Mouse (Mus musculus): ENCODE measurements around the gene Hist2h2be.
"Not testable (repeated sequence)": the region's sequence is repeated elsewhere in the genome, so short reads cannot be mapped to it uniquely, and the experiment has no call there.

- TF ChIP-seq CTCF (IDR thresholded peaks at IDR 0.05; ENCODE audit: borderline replicate concordance, control insufficient read depth, extremely low read depth, insufficient read depth, low read length, poor library complexity); POLR2A (IDR thresholded peaks at IDR 0.05; ENCODE audit: control insufficient read depth, extremely low read depth, insufficient read depth, low read length, poor library complexity): not testable (repeated sequence)
Observed at GRCm38 (mm10) chr3:96246018-96246417, 25.1 kb downstream of the Hist2h2be start.

All from thymus, adult 2 months (tissue).